Mouse (Mus musculus) layer of hippocampus, postnatal 10 days (tissue): ENCODE results near the gene Olfr523. TPM values are rescaled to one million over a fixed set of nuclear protein-coding genes. Genes with fewer than 3 reads are reported as not detected.

ENCODE experiments used
- DNase-seq, 2 experiments: peaks; one replicate each; pipeline ENCODE4 v3.0.0; 2021; ENCODE audit warnings: low spot score in 2 of 2
- total RNA-seq, 2 experiments: library from RNA; stranded (reverse); gene quantifications; 2 replicates each; pipeline ENCODE4 v1.2.3; 2021

Olfr523 gene
- total RNA-seq, 2 experiments from 2014 or later, result not detected

GRCm38 (mm10) chr7:140179176-140179575 is 6.2 kb downstream of the Olfr523 start:
- no peak for DNase-seq

GRCm38 (mm10) chr7:140180692-140181091 is 7.7 kb downstream of the Olfr523 start:
- no peak for DNase-seq

- DNase-seq, result no peak
Observed at GRCm38 (mm10) chr7:140184206-140184605, 11.2 kb downstream of the Olfr523 start.

GRCm38 (mm10) chr7:140186646-140187620 is 13.9 kb downstream of the Olfr523 start:
- peak; percentile 29 to 59 for DNase-seq

- DNase-seq, result no peak
Observed at GRCm38 (mm10) chr7:140187721-140188390, 14.8 kb downstream of the Olfr523 start.

GRCm38 (mm10) chr7:140188391-140189328 is 15.6 kb downstream of the Olfr523 start:
- peak; percentile 19 to 41 for DNase-seq

GRCm38 (mm10) chr7:140190435-140190834 is 17.4 kb downstream of the Olfr523 start:
- DNase-seq, result no peak

- DNase-seq, result no peak
Observed at GRCm38 (mm10) chr7:140192445-140192844, 19.4 kb downstream of the Olfr523 start.

GRCm38 (mm10) chr7:140192851-140193250 is 19.8 kb downstream of the Olfr523 start:
- no peak for DNase-seq

GRCm38 (mm10) chr7:140194031-140194430 is 21.0 kb downstream of the Olfr523 start:
- DNase-seq, result no peak

GRCm38 (mm10) chr7:140196002-140196401 is 23.0 kb downstream of the Olfr523 start:
- DNase-seq, result no peak

- DNase-seq, result no peak
Observed at GRCm38 (mm10) chr7:140201090-140201489, 28.1 kb downstream of the Olfr523 start.

GRCm38 (mm10) chr7:140205864-140206263 is 32.8 kb downstream of the Olfr523 start, which contains the start of gene Olfr524:
Gene Olfr524 (minus strand): TSS chr7:140205964.
- DNase-seq, result no peak

GRCm38 (mm10) chr7:140206904-140207303 is 33.9 kb downstream of the Olfr523 start:
- no peak for DNase-seq

GRCm38 (mm10) chr7:140208153-140208552 is 35.1 kb downstream of the Olfr523 start:
- no peak for DNase-seq

GRCm38 (mm10) chr7:140208677-140209076 is 35.7 kb downstream of the Olfr523 start:
- no peak for DNase-seq

GRCm38 (mm10) chr7:140213841-140214240 is 40.8 kb downstream of the Olfr523 start:
- DNase-seq, result no peak

- DNase-seq, result no peak
Observed at GRCm38 (mm10) chr7:140217967-140218366, 45.0 kb downstream of the Olfr523 start, which contains the start of gene Cd163l1. Gene Cd163l1 (plus strand): TSS chr7:140218267.

- no peak for DNase-seq
Observed at GRCm38 (mm10) chr7:140219268-140219667, 46.3 kb downstream of the Olfr523 start.

GRCm38 (mm10) chr7:140220375-140220774 is 47.4 kb downstream of the Olfr523 start:
- DNase-seq, result no peak

- DNase-seq, result no peak
Observed at GRCm38 (mm10) chr7:140224209-140224608, 51.2 kb downstream of the Olfr523 start.
